Mouse (Mus musculus) midbrain, embryonic 16.5 days (tissue): ENCODE measurements around the gene Avil. TPM values are rescaled to one million over a fixed set of nuclear protein-coding genes. Genes with fewer than 3 reads are reported as not detected.

Experiments
- ATAC-seq: fragments of 200-750 bp; cut with Nextera tagmentation; 2 replicates; pipeline ENCODE4 v1.8.0; 2017; ENCODE audit warnings: moderate TSS enrichment
- H3K27ac ChIP-seq: fragments of 300-500 bp; sonication (generic); 2 replicates; pipeline ENCODE4 v1.5.1; 2014; ENCODE audit warnings: mild to moderate bottlenecking, low read length, mixed read lengths
- H3K27me3 ChIP-seq: fragments of 300-500 bp; sonication (generic); 2 replicates; pipeline ENCODE4 v1.6.1; 2014; ENCODE audit warnings: low read depth, low read length, mixed read lengths; ENCODE audit not compliant: control insufficient read depth, insufficient read depth
- H3K36me3 ChIP-seq: fragments of 300-500 bp; sonication (generic); 2 replicates; pipeline ENCODE4 v1.6.1; 2014; ENCODE audit warnings: mild to moderate bottlenecking, low read length, moderate library complexity, mixed read lengths; ENCODE audit not compliant: control insufficient read depth, insufficient read depth
- H3K4me1 ChIP-seq: fragments of 300-500 bp; sonication (generic); 2 replicates; pipeline ENCODE4 v1.6.1; 2014; ENCODE audit warnings: mild to moderate bottlenecking, low read length, mixed read lengths; ENCODE audit not compliant: control insufficient read depth, insufficient read depth
- H3K4me2 ChIP-seq: fragments of 300-500 bp; sonication (generic); 2 replicates; pipeline ENCODE4 v1.6.1; 2014; ENCODE audit warnings: mild to moderate bottlenecking, low read length, mixed read lengths
- H3K4me3 ChIP-seq: fragments of 300-500 bp; sonication (generic); 2 replicates; pipeline ENCODE4 v1.5.1; 2014; ENCODE audit warnings: low read depth, mild to moderate bottlenecking, low read length, moderate library complexity, mixed read lengths
- H3K9ac ChIP-seq: fragments of 300-500 bp; sonication (generic); 2 replicates; pipeline ENCODE4 v1.6.1; 2014; ENCODE audit warnings: low read depth, low read length, mixed read lengths
- H3K9me3 ChIP-seq: fragments of 300-500 bp; sonication (generic); replicated peaks from 2 replicates; pipeline ENCODE4 v1.6.1; 2014; ENCODE audit warnings: mild to moderate bottlenecking, low read length, mixed read lengths; ENCODE audit not compliant: control insufficient read depth, poor library complexity, severe bottlenecking
- WGBS: fragments of 180-500 bp; shearing (Covaris S2); extraction: QIAGEN DNeasy Blood & Tissue Kit; methylation state at CpG from one replicate; pipeline ENCODE4 v1.1.7; 2014; 5-methylcytosine and 5-hydroxymethylcytosine counted together
- polyA plus RNA-seq: library from polyadenylated mRNA; unstranded; fragments of >200 nt; fragmentation: Nextera tagmentation; extraction: Ambion mirVana; gene quantifications from 2 replicates; pipeline ENCODE4 v1.2.1, GENCODE M21; 2015

The Avil gene
- polyA plus RNA-seq, 1 experiment from 2014 or later = 2.8 TPM

GRCm38 (mm10) chr10:126979121-126979635, 21.3 kb upstream of the Avil start:
- H3K4me2 ChIP-seq = peak overlapping the region; percentile 72
- 0% methylated on average over 40 of the region's 62 CpGs for WGBS
- peak overlapping the region; percentile 100 for H3K27ac ChIP-seq
- peak; percentile 30 for ATAC-seq
- no peaks in the 10 kb centered on the region for H3K36me3 ChIP-seq
- H3K27me3 ChIP-seq = no peaks in the 10 kb centered on the region
- H3K9me3 ChIP-seq = no peaks in the 10 kb centered on the region
- H3K9ac ChIP-seq = peak overlapping the region; percentile 83
- peak overlapping the region; percentile 88 for H3K4me3 ChIP-seq
- H3K4me1 ChIP-seq = peaks cover 42% of the 10 kb centered on the region

GRCm38 (mm10) chr10:126979636-126980151, 20.8 kb upstream of the Avil start:
- WGBS = 0% methylated on average over 34 of the region's 57 CpGs
- peaks cover 47% of the 10 kb centered on the region for H3K4me1 ChIP-seq
- peak overlapping the region; percentile 72 for H3K4me2 ChIP-seq
- no peaks in the 10 kb centered on the region for H3K36me3 ChIP-seq
- peak overlapping the region; percentile 100 for H3K27ac ChIP-seq
- peak overlapping the region; percentile 83 for H3K9ac ChIP-seq
- no peaks in the 10 kb centered on the region for H3K9me3 ChIP-seq
- no peaks in the 10 kb centered on the region for H3K27me3 ChIP-seq
- H3K4me3 ChIP-seq = peak overlapping the region; percentile 88
- ATAC-seq = peak; percentile 12; the same call in 1 of the 2 replicates

GRCm38 (mm10) chr10:126980221-126980932, 20.1 kb upstream of the Avil start:
- Histone ChIP-seq H3K9me3 (no peaks in the 10 kb centered on the region), H3K36me3 (no peaks in the 10 kb centered on the region), H3K9ac (peak overlapping the region; percentile 83), H3K4me3 (peak overlapping the region; percentile 88), H3K4me1 (peaks cover 52% of the 10 kb centered on the region), H3K4me2 (peak overlapping the region; percentile 72), H3K27ac (peak overlapping the region; percentile 100), H3K27me3 (no peaks in the 10 kb centered on the region)
- WGBS = 1% methylated on average over 16 of the region's 16 CpGs
- ATAC-seq = peak; percentile 13; the same call in 1 of the 2 replicates

- peak overlapping the region; percentile 100 for H3K27ac ChIP-seq
- H3K4me3 ChIP-seq = peak overlapping the region; percentile 88
- ATAC-seq = no peak
- H3K9ac ChIP-seq = peak overlapping the region; percentile 83
- no peaks in the 10 kb centered on the region for H3K27me3 ChIP-seq
- peaks cover 52% of the 10 kb centered on the region for H3K4me1 ChIP-seq
- H3K4me2 ChIP-seq = peak overlapping the region; percentile 72
- H3K9me3 ChIP-seq = no peaks in the 10 kb centered on the region
- H3K36me3 ChIP-seq = no peaks in the 10 kb centered on the region
- 2% methylated on average over 11 of the region's 11 CpGs for WGBS
Observed at GRCm38 (mm10) chr10:126980933-126981530, 19.5 kb upstream of the Avil start.

- Histone ChIP-seq H3K4me2 (peak overlapping the region; percentile 72), H3K9me3 (no peaks in the 10 kb centered on the region), H3K9ac (no peak overlapping the region), H3K27me3 (no peaks in the 10 kb centered on the region), H3K4me3 (no peak overlapping the region; the same call in 1 of the 2 replicates), H3K4me1 (peaks cover 56% of the 10 kb centered on the region), H3K36me3 (no peaks in the 10 kb centered on the region), H3K27ac (no peak overlapping the region)
- WGBS = 81% methylated on average over 3 of the region's 3 CpGs
- no peak for ATAC-seq
Observed at GRCm38 (mm10) chr10:126981746-126982145, 18.8 kb upstream of the Avil start.

- ATAC-seq = no peak
- WGBS = 57% methylated on average over 14 of the region's 14 CpGs
Observed at GRCm38 (mm10) chr10:126983193-126983725, 17.2 kb upstream of the Avil start.

GRCm38 (mm10) chr10:126984189-126985004, 16.1 kb upstream of the Avil start:
- no peak overlapping the region for H3K9ac ChIP-seq
- H3K9me3 ChIP-seq = no peaks in the 10 kb centered on the region
- no peak overlapping the region for H3K4me3 ChIP-seq
- peaks cover 65% of the 10 kb centered on the region for H3K4me1 ChIP-seq
- no peak for ATAC-seq
- WGBS = 23% methylated on average over 5 of the region's 5 CpGs
- H3K4me2 ChIP-seq = no peak overlapping the region
- H3K27me3 ChIP-seq = no peaks in the 10 kb centered on the region
- no peaks in the 10 kb centered on the region for H3K36me3 ChIP-seq
- peak overlapping the region; percentile 23; the same call in 1 of the 2 replicates for H3K27ac ChIP-seq

More at GRCm38 (mm10) chr10:126983193-126983725, 17.2 kb upstream of the Avil start:
- Histone ChIP-seq H3K27ac (no peak overlapping the region), H3K36me3 (no peaks in the 10 kb centered on the region), H3K9ac (peak overlapping the region; percentile 17; the same call in 1 of the 2 replicates), H3K4me1 (peaks cover 63% of the 10 kb centered on the region), H3K27me3 (no peaks in the 10 kb centered on the region), H3K4me2 (peak overlapping the region; percentile 72), H3K4me3 (no peak overlapping the region), H3K9me3 (no peaks in the 10 kb centered on the region)

- H3K4me2 ChIP-seq = no peak overlapping the region
- no peak overlapping the region for H3K27ac ChIP-seq
- H3K36me3 ChIP-seq = no peaks in the 10 kb centered on the region
- H3K4me1 ChIP-seq = peaks cover 66% of the 10 kb centered on the region
- no peak for ATAC-seq
- 79% methylated on average over 4 of the region's 4 CpGs for WGBS
- no peaks in the 10 kb centered on the region for H3K9me3 ChIP-seq
- H3K4me3 ChIP-seq = no peak overlapping the region
- H3K27me3 ChIP-seq = no peaks in the 10 kb centered on the region
- no peak overlapping the region for H3K9ac ChIP-seq
Observed at GRCm38 (mm10) chr10:126985127-126985526, 15.4 kb upstream of the Avil start.
